Mouse (Mus musculus) ES-Bruce4 (cell line): ENCODE measurements around the gene Olfr430. TPM values are rescaled to one million over a fixed set of nuclear protein-coding genes. Genes with fewer than 3 reads are reported as not detected.

Experiments used
- H3K27ac ChIP-seq: 2 replicates; pipeline ENCODE4 v1.5.1; 2012; ENCODE audit warnings: low read length, inconsistent platforms; ENCODE audit not compliant: insufficient read depth
- H3K27me3 ChIP-seq: 2 replicates; pipeline ENCODE4 v1.6.1; 2012; ENCODE audit warnings: mild to moderate bottlenecking, low read length, inconsistent platforms; ENCODE audit not compliant: control insufficient read depth, poor library complexity, insufficient read depth, severe bottlenecking
- H3K36me3 ChIP-seq: 2 replicates; pipeline ENCODE4 v1.6.1; 2012; ENCODE audit warnings: inconsistent platforms, mild to moderate bottlenecking, low read length, moderate library complexity; ENCODE audit not compliant: control insufficient read depth, poor library complexity, insufficient read depth, severe bottlenecking
- H3K4me1 ChIP-seq: one replicate; pipeline ENCODE4 v1.8.1; 2011; ENCODE audit warnings: low read length; ENCODE audit not compliant: control insufficient read depth, insufficient read depth
- H3K4me3 ChIP-seq: 2 replicates; pipeline ENCODE4 v1.5.1; 2011; ENCODE audit warnings: low read depth, mild to moderate bottlenecking, low read length
- H3K9ac ChIP-seq: 2 replicates; pipeline ENCODE4 v1.6.1; 2012; ENCODE audit warnings: low read depth, mild to moderate bottlenecking, inconsistent platforms; ENCODE audit not compliant: poor library complexity, severe bottlenecking
- H3K9me3 ChIP-seq: replicated peaks from 2 replicates; pipeline ENCODE4 v1.6.1; 2012; ENCODE audit warnings: mild to moderate bottlenecking, low read length, inconsistent platforms; ENCODE audit not compliant: control insufficient read depth, poor library complexity, insufficient read depth, severe bottlenecking
- CTCF ChIP-seq: IDR thresholded peaks from one replicate; pipeline ENCODE4 v1.8.1; 2011; ENCODE audit warnings: low read depth, low read length
- EP300 ChIP-seq: IDR thresholded peaks from 2 replicates; pipeline ENCODE4 v1.6.1; 2011; ENCODE audit warnings: low read depth, low read length; ENCODE audit not compliant: insufficient read depth
- POLR2A ChIP-seq: IDR thresholded peaks from one replicate; pipeline ENCODE4 v1.8.1; 2011; ENCODE audit warnings: low read length; ENCODE audit not compliant: insufficient read depth
- polyA plus RNA-seq: library from polyadenylated mRNA; stranded (reverse); fragments of >200 nt; gene quantifications from 2 replicates; pipeline ENCODE4 v1.2.4, GENCODE M21; 2011; ENCODE audit warnings: low read depth; ENCODE audit not compliant: missing spikeins, insufficient read depth, insufficient read length

Gene Olfr430
- polyA plus RNA-seq, 1 experiment = not detected

DNA sequence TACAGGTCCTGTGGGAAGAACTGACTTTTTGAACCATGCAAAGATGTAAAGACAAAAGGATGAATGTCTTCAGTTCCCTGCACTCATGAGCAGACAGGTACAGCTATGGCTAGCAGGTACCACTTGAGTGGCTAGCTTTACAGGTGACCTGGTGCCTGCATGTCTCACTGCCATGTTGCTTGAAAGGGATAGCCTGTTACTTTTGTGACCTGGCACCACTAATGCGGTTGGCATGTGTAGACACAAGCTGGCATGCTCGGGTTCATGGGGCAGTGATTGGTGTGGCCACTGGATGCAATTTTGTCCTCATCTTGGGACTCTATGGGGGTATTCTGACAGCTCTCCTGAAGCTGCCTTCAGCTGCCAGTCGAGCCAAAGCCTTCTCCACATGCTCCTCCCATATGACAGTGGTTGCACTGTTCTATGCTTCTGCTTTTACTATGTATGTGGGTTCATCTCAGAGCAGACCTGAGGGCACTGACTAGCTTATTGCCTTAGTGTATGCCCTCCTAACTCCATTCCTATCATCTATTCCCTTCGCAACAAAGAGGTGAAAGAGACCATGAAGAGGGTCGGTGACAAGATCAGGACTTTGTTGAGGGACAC lies 14.4 kb upstream of the Olfr430 start:
- Histone ChIP-seq H3K36me3 (no peaks in the 10 kb centered on the region), H3K4me3 (no peak overlapping the region), H3K4me1 (no peaks in the 10 kb centered on the region), H3K9ac (no peak overlapping the region), H3K27ac (no peak overlapping the region), H3K9me3 (no peaks in the 10 kb centered on the region), H3K27me3 (no peaks in the 10 kb centered on the region)
- TF ChIP-seq CTCF (no peak), POLR2A (no peak), EP300 (no peak)

DNA sequence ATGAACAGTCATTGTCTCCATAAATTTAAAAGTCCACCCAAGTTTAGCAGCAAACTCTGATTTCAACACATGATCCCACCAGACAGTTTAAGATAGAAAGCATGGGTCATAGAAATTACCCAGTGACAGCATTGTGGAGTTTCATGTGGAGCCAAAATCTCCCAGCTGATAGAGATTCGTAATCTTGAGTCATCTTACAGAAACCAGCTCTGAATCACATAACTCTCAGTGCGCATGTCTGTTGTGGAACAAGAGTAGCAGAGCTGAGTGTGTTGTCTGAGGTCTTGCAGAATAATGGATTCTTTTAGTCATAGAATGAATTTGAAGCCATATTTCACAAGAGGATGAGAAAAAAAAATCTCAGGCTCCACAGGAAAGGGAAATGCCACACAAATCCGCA lies 13.4 kb upstream of the Olfr430 start:
- H3K4me1 ChIP-seq = no peaks in the 10 kb centered on the region

DNA sequence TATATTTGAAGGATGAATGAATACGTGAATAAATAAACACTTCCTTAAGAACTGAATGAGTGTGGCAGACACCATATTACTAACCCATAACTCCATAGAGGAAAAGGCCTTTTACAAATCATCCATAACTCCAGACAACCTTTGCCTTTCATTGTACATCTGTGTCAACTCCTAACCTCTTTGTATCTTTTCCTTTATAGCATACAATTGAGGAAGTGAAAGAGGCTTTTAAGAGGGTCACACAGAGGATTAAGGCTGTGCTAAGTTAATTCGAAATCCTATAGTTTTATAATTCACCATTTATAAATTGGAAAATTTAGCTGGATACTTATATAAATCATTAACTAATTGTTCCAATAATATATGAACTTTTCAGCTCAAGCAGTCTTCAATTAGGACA lies 11.2 kb upstream of the Olfr430 start:
- TF ChIP-seq CTCF (no peak), EP300 (no peak), POLR2A (no peak)
- Histone ChIP-seq H3K4me3 (no peak overlapping the region), H3K4me1 (no peaks in the 10 kb centered on the region), H3K9me3 (no peaks in the 10 kb centered on the region), H3K27ac (no peak overlapping the region), H3K9ac (no peak overlapping the region), H3K27me3 (no peaks in the 10 kb centered on the region), H3K36me3 (no peaks in the 10 kb centered on the region)

More for the DNA sequence above, 13.4 kb upstream of the Olfr430 start:
- no peak for TF ChIP-seq POLR2A
- TF ChIP-seq CTCF = no peak
- no peak for TF ChIP-seq EP300
- no peak overlapping the region for H3K9ac ChIP-seq
- no peak overlapping the region for H3K4me3 ChIP-seq
- H3K9me3 ChIP-seq = no peaks in the 10 kb centered on the region
- H3K27me3 ChIP-seq = no peaks in the 10 kb centered on the region
- no peaks in the 10 kb centered on the region for H3K36me3 ChIP-seq
- no peak overlapping the region for H3K27ac ChIP-seq

DNA sequence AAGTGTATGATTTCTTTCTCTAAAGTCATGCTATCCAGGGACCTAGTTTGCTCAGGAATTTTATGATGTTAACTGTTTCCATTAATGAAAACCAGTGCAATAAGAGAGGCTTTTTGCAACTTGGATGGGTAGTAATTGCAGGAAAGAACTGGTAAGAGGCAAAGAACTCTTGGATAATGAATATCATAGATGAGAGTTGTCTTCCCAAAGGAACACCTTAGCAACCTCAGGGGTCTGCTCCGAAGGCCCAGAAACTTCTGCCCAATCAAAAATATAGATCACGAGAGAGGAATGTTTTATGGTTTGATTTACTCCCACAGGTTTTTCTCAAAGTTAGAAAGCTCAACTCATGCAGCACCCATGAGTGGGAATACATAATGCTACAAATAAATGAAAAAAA lies 17.6 kb downstream of the Olfr430 start, which contains the start of gene Olfr429:
Gene Olfr429 (plus strand): TSS at position 301 of the 400 bp plus-strand sequence.
- no peaks in the 10 kb centered on the region for H3K36me3 ChIP-seq
- no peaks in the 10 kb centered on the region for H3K27me3 ChIP-seq
- H3K4me3 ChIP-seq = no peak within 1 kb of the TSS
- H3K9ac ChIP-seq = no peak within 1 kb of the TSS
- H3K4me1 ChIP-seq = no peaks in the 10 kb centered on the region
- H3K27ac ChIP-seq = no peak within 1 kb of the TSS
- TF ChIP-seq EP300 = no peak
- no peak for TF ChIP-seq POLR2A
- no peak for TF ChIP-seq CTCF
- no peaks in the 10 kb centered on the region for H3K9me3 ChIP-seq

DNA sequence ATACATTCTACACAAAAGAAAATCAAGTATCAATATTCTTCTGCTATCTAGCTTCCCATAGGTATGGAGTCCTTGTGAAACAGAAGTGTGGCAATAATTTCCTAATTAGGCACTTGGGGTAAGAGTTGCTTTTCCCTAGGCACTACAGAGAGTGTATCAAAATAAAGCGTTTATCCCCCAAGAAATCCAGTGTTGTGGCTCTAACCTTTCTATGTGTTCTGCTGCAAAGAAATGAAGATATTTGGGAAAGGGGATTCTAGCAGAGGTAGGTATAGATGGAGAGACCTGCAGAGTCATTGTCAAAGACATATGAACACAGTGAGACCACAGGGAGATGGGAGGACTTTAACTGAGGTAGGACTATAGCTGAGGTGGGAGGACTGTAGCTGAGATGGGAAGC lies 30.2 kb downstream of the Olfr430 start, which contains the start of gene Olfr427:
Gene Olfr427 (plus strand): TSS at position 301 of the 400 bp plus-strand sequence.
- no peaks in the 10 kb centered on the region for H3K36me3 ChIP-seq
- H3K9me3 ChIP-seq = no peaks in the 10 kb centered on the region
- H3K27me3 ChIP-seq = no peaks in the 10 kb centered on the region
- H3K4me1 ChIP-seq = no peaks in the 10 kb centered on the region
- no peak within 1 kb of the TSS for H3K9ac ChIP-seq
- H3K27ac ChIP-seq = no peak within 1 kb of the TSS
- H3K4me3 ChIP-seq = no peak within 1 kb of the TSS
- TF ChIP-seq CTCF (no peak), POLR2A (no peak), EP300 (no peak)

DNA sequence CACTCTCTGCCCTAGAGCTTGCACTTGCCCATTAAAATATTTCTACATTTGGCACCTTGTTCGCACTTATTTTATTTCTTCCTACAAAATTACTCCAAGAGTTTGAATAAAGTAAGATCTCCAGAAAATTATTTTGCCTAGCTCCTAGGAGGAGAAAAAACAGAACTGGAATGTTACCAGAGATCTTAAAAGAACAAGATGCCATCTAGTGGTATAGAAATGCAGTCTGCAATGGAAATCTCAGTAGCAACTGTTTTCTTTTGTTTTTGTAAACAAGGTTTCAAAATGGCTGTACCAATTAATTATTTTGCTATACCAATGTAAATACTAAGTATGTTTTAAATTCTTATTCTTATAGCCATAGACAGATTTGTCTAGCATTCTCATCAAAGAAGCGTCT lies 37.3 kb downstream of the Olfr430 start:
- no peak overlapping the region for H3K27ac ChIP-seq
- TF ChIP-seq POLR2A (no peak), EP300 (no peak), CTCF (no peak)
- H3K36me3 ChIP-seq = no peaks in the 10 kb centered on the region
- H3K4me1 ChIP-seq = no peaks in the 10 kb centered on the region
- no peaks in the 10 kb centered on the region for H3K9me3 ChIP-seq
- no peak overlapping the region for H3K4me3 ChIP-seq
- no peaks in the 10 kb centered on the region for H3K27me3 ChIP-seq
- no peak overlapping the region for H3K9ac ChIP-seq
